Mouse (Mus musculus): ENCODE measurements at regions not wholly inside any gene's neighbourhood (a gene's known extent, or its start where the extent isn't known, plus 50 kb on each side); places are given as distances from the start of the nearest gene placed in this dataset.

DNA sequence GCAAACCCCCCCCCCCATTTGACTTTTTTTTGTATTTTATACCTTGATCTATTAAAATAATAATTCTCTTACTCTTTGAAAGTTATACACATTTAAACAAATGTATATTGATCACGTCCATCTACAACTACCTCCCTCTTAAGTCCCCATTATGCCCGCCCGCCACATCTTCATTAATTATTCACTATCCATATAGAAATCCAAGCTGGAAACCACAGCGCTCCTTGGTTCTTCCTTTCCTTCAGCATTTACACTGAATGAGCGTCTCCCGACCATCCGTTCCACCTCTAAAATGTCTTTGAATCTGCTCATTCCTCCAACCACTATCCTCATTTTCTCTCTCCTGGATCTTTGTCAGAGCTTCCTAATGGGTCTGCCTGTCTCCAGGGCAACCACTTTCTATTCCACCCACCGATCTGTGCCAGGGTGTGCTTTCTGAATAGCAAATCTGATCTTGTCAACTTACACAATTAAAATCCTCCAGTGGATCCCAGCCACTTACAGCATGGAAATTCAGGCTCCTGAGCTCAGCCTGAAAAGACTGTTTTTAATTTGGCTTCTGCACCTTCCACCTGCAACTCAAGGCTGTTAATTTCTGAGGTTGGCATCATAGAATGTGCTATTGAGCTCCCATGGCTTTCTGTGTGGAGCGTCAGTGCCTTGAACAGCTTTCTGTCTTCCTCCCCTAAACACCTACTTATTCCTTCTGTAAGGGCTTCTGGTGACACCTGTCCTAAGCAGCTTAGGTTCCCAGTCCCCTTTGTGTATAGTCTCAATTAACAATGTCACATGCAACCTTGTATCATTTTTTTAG is 265.5 kb downstream of the Spry2 start:
- no peak for DNase-seq (ENCODE audit: low read depth)

- no peak for DNase-seq (ENCODE audit: low read depth)
Measured at GRCm38 (mm10) chr14:105630444-105630843, 266.2 kb downstream of the Spry2 start.

GRCm38 (mm10) chr14:105628673-105629072 is 267.9 kb downstream of the Spry2 start:
- no peak for DNase-seq (ENCODE audit: low read depth)

DNA sequence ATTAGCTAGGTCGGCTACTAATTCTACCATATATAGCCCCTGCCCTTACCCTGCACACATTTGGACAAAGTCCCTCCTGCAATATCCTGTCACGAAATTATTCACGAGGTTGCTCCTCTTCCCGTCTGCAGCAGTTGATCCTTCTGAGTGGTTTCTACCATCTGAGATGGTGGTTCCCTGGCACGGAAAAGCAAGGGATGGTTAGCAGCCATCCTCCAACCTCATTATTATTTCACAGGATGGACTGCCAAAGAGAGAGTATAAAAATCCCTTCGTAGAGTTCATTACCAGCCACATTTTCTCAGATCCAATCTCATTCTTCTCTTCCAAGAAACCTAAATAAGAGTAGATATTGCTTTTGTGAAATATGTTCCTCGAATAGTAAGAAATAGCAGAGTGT is 272.2 kb downstream of the Spry2 start:
- DNase-seq (ENCODE audit: low read depth), result no peak

- DNase-seq (ENCODE audit: low read depth), result no peak
Measured at GRCm38 (mm10) chr14:105622166-105622565, 274.5 kb downstream of the Spry2 start.

DNA sequence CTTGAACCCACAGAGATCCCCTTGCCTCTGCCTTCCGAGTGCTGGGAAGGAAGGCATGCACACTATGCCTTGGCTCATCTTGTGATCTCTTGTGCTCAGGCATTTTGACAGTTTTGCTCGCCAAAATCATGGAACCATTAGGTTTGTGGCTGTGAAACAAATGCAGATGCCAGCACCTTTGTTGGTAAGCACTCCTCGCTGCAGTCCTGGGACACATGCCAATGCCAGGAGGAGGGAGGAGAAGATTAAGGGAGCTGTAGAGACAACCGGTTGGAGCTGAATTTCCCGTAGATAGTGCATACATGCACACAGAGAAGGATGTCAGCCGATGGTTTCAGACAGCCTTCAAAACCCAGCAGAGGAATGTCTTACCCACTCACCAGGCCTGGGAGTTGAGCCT is 275.5 kb downstream of the Spry2 start:
- DNase-seq (ENCODE audit: low read depth), result no peak

GRCm38 (mm10) chr14:105619449-105619848 is 277.2 kb downstream of the Spry2 start:
- no peak for DNase-seq (ENCODE audit: low read depth)

DNA sequence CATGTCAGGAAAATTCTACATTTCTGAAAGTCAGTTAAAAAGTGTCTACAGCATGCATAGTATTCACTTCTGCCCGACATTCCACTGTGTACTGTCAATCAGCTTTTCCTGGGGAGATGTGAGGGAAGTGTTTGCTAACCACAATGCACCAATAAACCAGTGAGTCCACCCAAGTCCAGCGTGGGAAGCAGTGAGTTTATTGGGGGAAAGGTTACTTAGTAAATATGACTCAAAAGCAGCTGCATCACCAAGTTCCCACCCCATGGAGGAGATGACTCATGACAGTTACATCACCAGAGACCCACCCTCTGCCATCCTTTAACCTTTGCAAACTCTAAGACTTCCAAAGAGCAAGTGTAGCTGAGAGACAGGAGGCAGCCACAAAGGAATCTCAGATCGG is 280.9 kb downstream of the Spry2 start:
- DNase-seq (ENCODE audit: low read depth), result no peak

DNA sequence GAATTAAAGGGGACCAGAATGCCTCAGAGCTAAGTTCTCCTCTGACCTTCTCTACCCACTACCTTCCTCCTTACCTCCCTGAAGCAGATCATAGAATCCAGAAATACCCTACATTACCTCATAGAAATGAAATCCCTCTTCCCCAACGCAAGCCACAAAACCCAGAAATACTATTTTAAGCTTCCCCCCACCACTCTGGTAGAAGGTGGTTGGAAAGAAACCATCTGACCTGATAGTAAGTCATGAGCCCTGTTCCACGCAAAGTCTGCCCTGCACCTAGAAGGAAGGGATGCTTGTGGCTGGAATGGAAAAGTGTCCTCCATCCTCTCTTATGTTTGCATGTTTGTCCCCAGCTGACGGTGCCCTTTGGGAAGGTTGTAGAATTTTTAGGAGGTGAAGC is 283.8 kb downstream of the Spry2 start:
- DNase-seq (ENCODE audit: low read depth), result no peak

DNA sequence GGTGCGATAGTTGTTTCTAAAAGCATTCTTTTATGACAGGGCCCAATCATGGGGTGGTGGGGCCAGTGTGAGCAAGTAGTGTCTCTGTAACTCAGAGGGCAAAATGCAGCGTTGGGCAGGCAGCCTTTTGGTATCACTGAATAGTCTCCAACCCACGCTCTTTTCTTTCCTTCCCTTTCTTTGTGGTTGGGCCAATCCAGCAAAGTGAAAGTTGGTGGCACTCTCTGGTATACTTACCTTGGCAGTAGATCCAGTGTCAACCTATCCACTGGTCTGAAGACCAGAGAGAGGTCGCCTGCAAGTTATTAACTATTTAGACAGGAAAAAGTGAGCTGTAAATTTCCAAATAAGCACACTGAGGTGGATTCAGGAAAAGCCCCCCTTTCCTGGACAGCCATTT is 287.8 kb downstream of the Spry2 start:
- DNase-seq (ENCODE audit: low read depth), result no peak

DNA sequence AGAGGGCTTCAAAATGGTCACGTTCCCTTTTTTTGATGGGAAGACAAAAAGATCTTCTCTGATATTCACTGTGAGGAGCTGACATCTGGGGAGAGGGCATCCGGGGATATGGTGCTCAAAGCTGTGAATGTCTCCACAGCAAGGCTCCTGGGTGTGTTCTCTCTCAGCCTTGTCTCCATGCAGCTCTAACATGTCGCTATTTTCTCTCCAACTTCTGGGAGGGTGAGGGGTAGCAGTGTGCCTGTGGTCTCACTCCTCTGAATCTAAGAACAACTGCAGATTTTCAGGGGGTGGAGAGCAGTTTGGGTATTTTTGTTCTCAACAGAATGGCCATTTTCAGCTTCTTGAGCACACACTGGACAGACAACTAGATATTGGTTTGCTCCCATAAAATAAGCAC is 290.1 kb downstream of the Spry2 start:
- no peak for DNase-seq (ENCODE audit: low read depth)

- DNase-seq (ENCODE audit: low read depth), result no peak
Measured at GRCm38 (mm10) chr14:105604451-105604850, 292.2 kb downstream of the Spry2 start.

- no peak for DNase-seq (ENCODE audit: low read depth)
Measured at GRCm38 (mm10) chr14:105603047-105603461, 293.6 kb downstream of the Spry2 start.

DNA sequence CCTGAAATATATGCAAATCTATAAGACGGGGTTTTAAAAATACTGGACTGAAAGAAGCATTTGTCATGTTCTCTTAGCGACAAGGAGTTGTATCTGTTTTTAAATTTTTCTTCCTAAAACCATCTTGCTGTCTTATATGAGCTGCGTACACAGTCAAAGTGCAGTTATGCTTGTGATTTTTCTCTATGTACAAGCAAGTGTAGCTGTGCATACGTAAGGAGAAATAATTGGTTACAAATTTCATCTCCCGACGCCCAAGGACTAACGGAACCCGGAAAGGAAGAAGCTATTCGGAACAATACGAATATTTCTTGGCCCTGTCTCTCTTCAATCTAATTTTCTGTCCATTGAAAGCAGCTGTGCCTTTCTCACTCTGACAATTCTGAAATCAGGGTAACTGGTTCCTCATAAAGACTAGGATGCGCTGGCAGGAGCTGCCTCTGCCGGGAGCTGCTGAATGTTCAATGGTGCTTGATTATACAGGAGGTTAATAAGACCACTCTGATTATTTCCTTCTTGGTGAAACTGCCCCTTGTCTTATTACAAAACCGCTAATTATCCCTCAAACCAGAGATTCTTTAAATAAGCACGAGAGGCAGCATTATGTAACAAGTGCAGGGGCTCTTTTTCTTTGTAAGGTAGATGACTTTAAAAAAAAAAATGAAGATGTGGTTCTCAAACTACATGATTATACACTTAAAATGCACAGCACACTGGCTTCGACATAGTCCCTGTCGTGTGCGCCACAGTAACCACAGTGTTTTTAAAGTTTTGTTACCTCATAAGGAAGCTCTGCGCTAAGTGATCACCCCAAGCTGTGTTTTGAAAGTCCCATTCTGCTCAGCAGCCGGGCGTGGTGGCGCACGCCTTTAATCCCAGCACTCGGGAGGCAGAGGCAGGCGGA is 296.8 kb downstream of the Spry2 start:
- no peak for DNase-seq (ENCODE audit: low read depth)

DNA sequence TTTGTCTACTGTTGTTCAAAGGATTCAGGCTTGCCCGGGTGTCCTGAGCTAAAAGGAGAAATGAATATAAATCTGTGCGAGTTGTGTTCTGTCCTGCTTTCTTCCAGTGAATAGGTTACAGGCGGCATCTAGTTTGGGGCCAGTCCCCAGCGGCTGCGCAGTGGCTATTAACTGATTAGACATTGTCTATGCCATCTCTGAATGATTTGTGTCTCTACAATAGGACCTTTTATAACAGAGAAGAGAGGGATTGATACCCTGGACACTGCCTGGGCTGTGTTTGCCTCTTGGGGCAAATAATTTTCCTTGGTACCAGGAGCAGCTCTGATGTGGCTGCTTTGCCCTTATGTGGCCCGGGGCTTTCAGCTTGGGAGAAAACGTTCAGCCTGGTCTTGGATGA is 306.9 kb downstream of the Spry2 start:
- no peak for DNase-seq (ENCODE audit: low read depth)

DNA sequence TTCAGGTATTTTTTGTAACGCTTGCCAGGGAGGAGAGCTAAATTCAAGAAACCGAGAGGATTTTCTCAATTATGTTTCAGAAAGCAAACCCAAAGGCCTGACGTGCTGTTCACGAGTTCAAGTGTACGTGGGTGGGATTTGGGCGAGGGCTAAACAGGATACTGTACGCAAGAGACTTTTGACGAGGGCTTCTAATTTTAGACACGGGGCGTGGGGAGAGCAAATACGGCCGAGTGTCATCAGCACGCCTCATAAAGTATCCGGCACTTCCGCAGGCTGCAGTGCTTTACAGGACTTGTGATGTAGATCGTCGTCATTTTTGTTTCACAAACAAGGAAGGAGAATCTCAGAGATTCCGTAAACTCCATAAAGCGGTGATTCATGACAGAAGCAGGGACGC is 307.4 kb downstream of the Spry2 start:
- DNase-seq (ENCODE audit: low read depth), result no peak

- DNase-seq (ENCODE audit: low read depth), result no peak
Measured at GRCm38 (mm10) chr14:105588391-105589163, 308.0 kb downstream of the Spry2 start.

GRCm38 (mm10) chr14:105588029-105588390 is 308.6 kb downstream of the Spry2 start:
- DNase-seq (ENCODE audit: low read depth), result no peak

- no peak for DNase-seq (ENCODE audit: low read depth)
Measured at GRCm38 (mm10) chr14:105584632-105585031, 312.0 kb downstream of the Spry2 start.

DNA sequence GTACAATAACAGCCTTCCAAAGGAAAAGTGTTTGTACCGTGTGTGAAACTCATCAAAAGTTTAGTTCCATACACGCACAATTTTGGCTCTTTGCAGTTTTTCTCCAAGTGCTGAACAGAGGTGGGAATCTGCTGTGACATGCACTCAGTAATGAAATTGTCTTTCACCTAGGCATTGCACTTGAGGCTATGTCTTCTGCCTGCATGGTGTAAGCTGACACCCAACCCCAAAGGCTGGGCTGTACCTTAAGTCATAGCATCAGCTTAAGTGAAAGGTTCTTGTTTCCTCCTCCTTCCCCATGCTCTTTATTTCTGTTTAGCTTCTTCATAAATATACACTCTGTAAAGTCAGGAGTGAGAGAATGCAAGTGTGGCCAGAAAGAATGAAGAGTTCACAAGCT is 313.1 kb downstream of the Spry2 start:
- no peak for DNase-seq (ENCODE audit: low read depth)

DNA sequence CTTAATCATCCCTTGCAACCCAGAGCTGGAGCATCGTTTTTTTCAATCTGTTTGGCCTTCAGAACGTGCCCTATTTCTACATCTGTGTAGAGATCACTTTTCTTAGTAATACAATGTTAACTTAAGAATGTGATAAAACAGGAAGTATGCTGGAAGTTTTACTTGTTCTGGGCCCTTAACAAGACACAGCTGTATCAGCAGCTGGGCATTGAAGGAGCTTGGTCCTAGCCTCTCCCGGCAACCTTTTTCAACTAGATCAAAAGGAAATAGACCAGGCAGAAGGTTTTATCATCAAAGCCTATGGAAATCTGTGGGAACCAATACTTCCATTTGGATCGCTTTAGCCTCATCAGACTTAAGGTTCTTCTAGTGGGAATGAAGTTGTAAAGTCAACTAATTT is 317.9 kb downstream of the Ndfip2 start:
- no peak for DNase-seq (ENCODE audit: low read depth)

Measured in c-Kit-positive CD71-positive TER-119-negative erythroid progenitor cells, embryonic 14.5 days (primary cell).